Mouse (Mus musculus): Measurements from ENCODE around the gene Gm15155. TPM values are rescaled to one million over a fixed set of nuclear protein-coding genes. Genes with fewer than 3 reads are reported as not detected.

Gm15155 gene
- polyA plus RNA-seq, 1 experiment = not detected

DNA sequence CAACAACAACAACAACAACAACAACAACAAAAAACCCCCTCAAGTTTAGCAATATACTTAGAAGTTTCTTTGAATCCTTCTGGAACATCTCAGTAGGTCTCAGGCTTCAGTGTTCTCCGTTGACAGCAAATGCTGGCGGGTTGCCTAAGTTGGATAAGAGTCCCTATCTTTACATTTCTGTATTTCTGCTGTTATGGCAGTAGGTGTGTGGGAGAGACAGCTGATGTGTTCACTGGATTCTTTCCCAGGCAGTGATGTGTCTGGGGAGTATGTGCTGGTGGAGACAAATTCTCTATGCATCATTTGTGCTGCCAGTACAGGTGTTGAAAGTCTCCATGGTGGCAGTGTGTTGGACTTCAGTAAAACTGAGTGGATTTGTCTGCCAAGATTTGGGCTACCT, 23.3 kb upstream of the Gm15155 start:
- Histone ChIP-seq H3K27me3 (replicated peaks; ENCODE audit: control insufficient read depth, insufficient read depth, low read length) (no peaks in the 10 kb centered on the region), H3K4me1 (ENCODE audit: control insufficient read depth, insufficient read depth, low read length) (no peaks in the 10 kb centered on the region), H3K27ac (ENCODE audit: insufficient read depth, low read depth, low read length) (no peak overlapping the region), H3K36me3 (ENCODE audit: control insufficient read depth, insufficient read depth, low read length) (no peaks in the 10 kb centered on the region), H3K4me3 (ENCODE audit: insufficient read depth, low read depth, low read length) (no peak overlapping the region)
- no peak for TF ChIP-seq POLR2A (IDR thresholded peaks at IDR 0.05; ENCODE audit: low read depth, low read length)
- TF ChIP-seq CTCF (conservative IDR thresholded peaks at IDR 0.05; ENCODE audit: insufficient read depth, insufficient read length, low read depth, low read length) = no peak
- 91% methylated on average over 2 of the region's 2 CpGs for WGBS
- DNase-seq = no peak

DNA sequence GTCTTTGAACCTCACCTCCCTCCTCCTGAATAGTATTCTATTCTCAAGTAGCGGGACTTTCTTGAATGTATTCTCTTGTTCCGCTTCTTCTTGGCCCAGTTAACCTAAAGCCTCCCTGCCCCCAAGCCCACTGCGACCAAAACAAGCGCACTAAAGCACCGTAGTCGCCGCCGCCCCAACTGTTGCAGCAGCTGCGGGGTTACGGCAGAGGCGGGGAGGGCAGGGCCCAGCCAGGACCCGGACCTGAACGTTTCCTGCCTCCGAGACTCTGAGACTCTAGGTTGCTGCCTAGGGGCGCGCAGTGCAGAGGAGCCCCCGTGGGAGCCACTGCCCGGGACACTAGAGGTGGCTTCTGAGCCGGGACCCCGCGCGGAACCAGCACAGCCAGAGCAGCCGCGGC, 2.0 kb upstream of the Gm15155 start:
- Histone ChIP-seq H3K27me3 (replicated peaks; ENCODE audit: control insufficient read depth, insufficient read depth, low read length) (no peaks in the 10 kb centered on the region; the same call in 1 of the 2 replicates), H3K4me1 (ENCODE audit: control insufficient read depth, insufficient read depth, low read length) (no peaks in the 10 kb centered on the region), H3K36me3 (ENCODE audit: control insufficient read depth, insufficient read depth, low read length) (no peaks in the 10 kb centered on the region), H3K27ac (ENCODE audit: insufficient read depth, low read depth, low read length) (no peak overlapping the region), H3K4me3 (ENCODE audit: insufficient read depth, low read depth, low read length) (peak overlapping the region; percentile 52)
- 2% methylated on average over 24 of the region's 24 CpGs for WGBS
- no peak for TF ChIP-seq POLR2A (IDR thresholded peaks at IDR 0.05; ENCODE audit: low read depth, low read length)
- no peak for TF ChIP-seq CTCF (conservative IDR thresholded peaks at IDR 0.05; ENCODE audit: insufficient read depth, insufficient read length, low read depth, low read length)
- DNase-seq = peak; percentile 1

DNA sequence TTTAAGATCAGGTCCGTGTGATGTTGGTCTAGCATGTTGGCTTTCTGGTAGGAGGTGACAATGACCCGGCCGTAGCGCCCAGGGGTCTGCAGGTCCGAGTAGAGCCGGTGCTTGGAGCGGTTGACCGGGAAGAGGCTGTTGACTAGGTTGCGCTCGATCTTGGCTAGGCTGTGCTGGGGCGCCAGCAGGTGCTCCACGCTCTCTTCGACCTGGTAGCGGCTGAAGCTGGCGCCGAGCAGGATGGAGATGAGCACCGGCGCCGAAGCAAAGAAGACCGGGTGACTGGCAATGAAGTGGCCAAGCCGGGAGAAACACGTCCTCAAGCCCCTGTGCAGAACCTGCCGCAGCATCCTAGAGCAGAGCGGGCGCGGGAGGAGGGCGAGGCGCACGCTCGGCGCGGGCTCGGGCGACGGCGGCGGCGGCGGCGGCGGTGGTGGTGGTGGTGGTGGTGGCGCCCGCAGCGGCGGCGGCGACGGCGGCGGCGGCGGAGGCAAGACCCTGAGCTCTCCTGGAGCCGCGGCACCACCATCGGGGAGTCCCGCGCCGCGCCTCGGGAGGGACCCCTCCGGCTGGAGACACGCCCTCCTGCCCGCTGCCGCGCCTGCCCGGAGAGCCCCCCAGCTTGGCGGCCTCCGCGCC, 1.5 kb upstream of the Gm15155 start:
- Histone ChIP-seq H3K4me3 (ENCODE audit: insufficient read depth, low read depth, low read length) (peak overlapping the region; percentile 52), H3K27me3 (replicated peaks; ENCODE audit: control insufficient read depth, insufficient read depth, low read length) (no peaks in the 10 kb centered on the region; the same call in 1 of the 2 replicates), H3K27ac (ENCODE audit: insufficient read depth, low read depth, low read length) (no peak overlapping the region), H3K4me1 (ENCODE audit: control insufficient read depth, insufficient read depth, low read length) (no peaks in the 10 kb centered on the region), H3K36me3 (ENCODE audit: control insufficient read depth, insufficient read depth, low read length) (no peaks in the 10 kb centered on the region)
- WGBS = 1% methylated on average over 33 of the region's 69 CpGs
- DNase-seq = peak; percentile 1
- no peak for TF ChIP-seq POLR2A (IDR thresholded peaks at IDR 0.05; ENCODE audit: low read depth, low read length)
- no peak for TF ChIP-seq CTCF (conservative IDR thresholded peaks at IDR 0.05; ENCODE audit: insufficient read depth, insufficient read length, low read depth, low read length)

DNA sequence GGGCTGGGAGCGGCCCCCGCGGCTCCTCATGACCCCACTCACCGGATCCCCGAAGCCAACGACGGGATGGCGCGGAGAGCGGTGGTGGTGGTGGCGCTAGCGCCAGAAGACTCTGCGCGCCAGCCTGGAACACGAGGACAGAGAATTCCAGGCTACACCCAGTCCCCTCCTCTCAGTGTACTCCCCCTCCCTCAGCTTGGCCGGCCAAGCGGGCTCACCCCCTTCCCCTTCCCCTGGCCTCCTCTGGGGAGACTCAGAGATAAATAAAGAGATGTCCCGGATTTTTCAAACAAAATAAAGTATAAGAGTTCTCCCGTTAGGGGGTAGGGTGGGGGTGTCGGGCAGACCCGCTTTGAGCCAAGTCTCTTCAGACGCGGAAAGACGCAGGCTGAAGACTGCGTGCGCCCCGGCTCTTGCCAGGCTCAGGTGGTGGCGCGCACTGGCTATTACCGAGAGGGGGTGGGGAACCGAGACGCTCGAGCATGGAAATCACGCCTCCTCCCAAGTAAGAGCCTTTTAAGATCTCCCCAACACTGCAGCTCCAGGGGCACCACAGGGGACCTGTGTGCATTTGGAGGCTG, 750 bp upstream of the Gm15155 start, which contains the start of gene Ptchd1:
Gene Ptchd1, minus strand, starts transcription at position 114 of the 581 bp plus-strand sequence.
- under 1% methylated on average over 33 of the region's 34 CpGs for WGBS
- Histone ChIP-seq H3K27me3 (replicated peaks; ENCODE audit: control insufficient read depth, insufficient read depth, low read length) (no peaks in the 10 kb centered on the region; the same call in 1 of the 2 replicates), H3K36me3 (ENCODE audit: control insufficient read depth, insufficient read depth, low read length) (no peaks in the 10 kb centered on the region), H3K4me1 (ENCODE audit: control insufficient read depth, insufficient read depth, low read length) (no peaks in the 10 kb centered on the region), H3K4me3 (ENCODE audit: insufficient read depth, low read depth, low read length) (peak within 1 kb of the TSS; percentile 52), H3K27ac (ENCODE audit: insufficient read depth, low read depth, low read length) (no peak within 1 kb of the TSS)
- DNase-seq = no peak
- TF ChIP-seq POLR2A (IDR thresholded peaks at IDR 0.05; ENCODE audit: low read depth, low read length) (no peak), CTCF (conservative IDR thresholded peaks at IDR 0.05; ENCODE audit: insufficient read depth, insufficient read length, low read depth, low read length) (no peak)

DNA sequence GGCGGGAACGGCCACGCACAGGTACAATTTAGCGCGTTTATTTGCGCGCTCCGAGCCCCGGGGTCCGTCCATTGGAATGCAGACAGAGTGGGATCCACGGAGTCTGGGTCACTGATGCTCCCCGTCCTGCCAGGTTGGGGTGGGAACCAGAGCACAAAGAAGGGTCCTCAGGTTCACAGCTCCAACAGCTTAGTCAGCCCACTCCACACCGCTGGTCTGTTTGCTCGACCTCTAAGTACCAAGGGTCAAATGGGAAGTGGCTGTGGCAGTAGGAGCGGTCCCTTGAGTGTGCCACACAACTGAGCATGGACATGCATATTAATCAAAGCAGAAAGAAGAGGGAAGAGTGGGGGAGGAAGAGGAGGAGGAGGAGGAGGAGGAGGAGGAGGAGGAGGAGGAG, 354 bp downstream of the Gm15155 start:
- Histone ChIP-seq H3K27ac (ENCODE audit: insufficient read depth, low read depth, low read length) (no peak overlapping the region), H3K27me3 (replicated peaks; ENCODE audit: control insufficient read depth, insufficient read depth, low read length) (no peaks in the 10 kb centered on the region; the same call in 1 of the 2 replicates), H3K36me3 (ENCODE audit: control insufficient read depth, insufficient read depth, low read length) (no peaks in the 10 kb centered on the region), H3K4me3 (ENCODE audit: insufficient read depth, low read depth, low read length) (peak overlapping the region; percentile 6; the same call in 1 of the 2 replicates), H3K4me1 (ENCODE audit: control insufficient read depth, insufficient read depth, low read length) (no peaks in the 10 kb centered on the region)
- TF ChIP-seq POLR2A (IDR thresholded peaks at IDR 0.05; ENCODE audit: low read depth, low read length) (no peak), CTCF (conservative IDR thresholded peaks at IDR 0.05; ENCODE audit: insufficient read depth, insufficient read length, low read depth, low read length) (no peak)
- DNase-seq = no peak
- under 1% methylated on average over 15 of the region's 15 CpGs for WGBS

DNA sequence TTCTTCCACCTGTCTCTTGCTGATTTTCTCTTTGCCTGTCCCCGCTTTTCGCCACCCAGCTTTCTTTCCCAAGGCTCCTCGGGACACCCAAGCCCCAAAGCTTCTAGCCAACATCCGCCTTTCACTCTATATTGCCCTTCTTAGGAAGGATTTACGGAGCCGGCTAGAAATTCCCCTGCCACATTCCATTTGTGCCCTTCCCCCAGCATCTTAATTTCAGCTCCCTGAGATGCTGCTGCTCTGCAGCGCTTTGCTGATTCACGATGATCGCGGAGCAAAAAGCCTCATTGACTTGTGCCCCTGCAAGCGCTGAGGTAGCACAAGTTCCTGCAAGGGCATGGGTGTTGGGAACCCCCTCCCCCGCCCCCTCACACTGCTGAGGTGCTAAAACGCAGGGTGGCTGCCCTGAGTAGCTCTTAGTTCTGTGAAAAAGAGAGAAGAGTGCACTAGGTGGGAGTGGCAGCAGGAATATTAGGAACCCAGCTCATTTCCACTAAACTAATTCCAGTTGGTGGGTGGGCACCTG, 1.2 kb downstream of the Gm15155 start:
- WGBS = 4% methylated on average over 13 of the region's 13 CpGs
- Histone ChIP-seq H3K27ac (ENCODE audit: insufficient read depth, low read depth, low read length) (no peak overlapping the region), H3K4me1 (ENCODE audit: control insufficient read depth, insufficient read depth, low read length) (no peaks in the 10 kb centered on the region), H3K4me3 (ENCODE audit: insufficient read depth, low read depth, low read length) (no peak overlapping the region), H3K36me3 (ENCODE audit: control insufficient read depth, insufficient read depth, low read length) (no peaks in the 10 kb centered on the region), H3K27me3 (replicated peaks; ENCODE audit: control insufficient read depth, insufficient read depth, low read length) (no peaks in the 10 kb centered on the region; the same call in 1 of the 2 replicates)
- TF ChIP-seq CTCF (conservative IDR thresholded peaks at IDR 0.05; ENCODE audit: insufficient read depth, insufficient read length, low read depth, low read length) (no peak), POLR2A (IDR thresholded peaks at IDR 0.05; ENCODE audit: low read depth, low read length) (no peak)
- DNase-seq = no peak

DNA sequence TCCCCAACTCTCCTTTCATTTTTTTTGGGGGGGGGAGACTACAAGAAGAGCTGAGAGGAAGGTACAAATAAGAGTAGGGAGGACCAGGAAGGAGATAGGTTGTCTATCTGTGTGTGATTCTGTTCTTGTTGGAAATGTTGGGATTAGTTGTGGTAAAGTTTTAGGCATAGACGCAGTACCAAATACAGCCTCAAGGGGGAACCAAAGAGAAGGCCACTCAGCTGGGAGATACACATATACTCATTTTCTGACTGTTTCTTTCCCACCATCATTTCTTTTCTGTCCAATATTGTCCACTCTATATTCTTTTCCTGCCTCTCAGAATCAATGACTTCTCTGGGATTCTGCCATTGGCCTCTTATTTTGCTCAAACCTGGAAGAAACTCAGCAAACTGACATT, 19.4 kb downstream of the Gm15155 start:
- peak; percentile 37 for DNase-seq
- H3K36me3 ChIP-seq (ENCODE audit: control insufficient read depth, insufficient read depth, low read length) = no peaks in the 10 kb centered on the region
- no peak overlapping the region for H3K27ac ChIP-seq (ENCODE audit: insufficient read depth, low read depth, low read length)
- H3K27me3 ChIP-seq (replicated peaks; ENCODE audit: control insufficient read depth, insufficient read depth, low read length) = no peaks in the 10 kb centered on the region
- WGBS = 17% methylated on average over 1 of the region's 1 CpGs
- TF ChIP-seq CTCF (conservative IDR thresholded peaks at IDR 0.05; ENCODE audit: insufficient read depth, insufficient read length, low read depth, low read length) (no peak), POLR2A (IDR thresholded peaks at IDR 0.05; ENCODE audit: low read depth, low read length) (no peak)
- H3K4me1 ChIP-seq (ENCODE audit: control insufficient read depth, insufficient read depth, low read length) = no peaks in the 10 kb centered on the region
- H3K4me3 ChIP-seq (ENCODE audit: insufficient read depth, low read depth, low read length) = no peak overlapping the region
